Mouse (Mus musculus): ENCODE results near the gene Mapk10. TPM values are rescaled to one million over a fixed set of nuclear protein-coding genes. Genes with fewer than 3 reads are reported as not detected.

Mapk10 gene
- polyA plus RNA-seq, 1 experiment = 0.58 TPM

DNA sequence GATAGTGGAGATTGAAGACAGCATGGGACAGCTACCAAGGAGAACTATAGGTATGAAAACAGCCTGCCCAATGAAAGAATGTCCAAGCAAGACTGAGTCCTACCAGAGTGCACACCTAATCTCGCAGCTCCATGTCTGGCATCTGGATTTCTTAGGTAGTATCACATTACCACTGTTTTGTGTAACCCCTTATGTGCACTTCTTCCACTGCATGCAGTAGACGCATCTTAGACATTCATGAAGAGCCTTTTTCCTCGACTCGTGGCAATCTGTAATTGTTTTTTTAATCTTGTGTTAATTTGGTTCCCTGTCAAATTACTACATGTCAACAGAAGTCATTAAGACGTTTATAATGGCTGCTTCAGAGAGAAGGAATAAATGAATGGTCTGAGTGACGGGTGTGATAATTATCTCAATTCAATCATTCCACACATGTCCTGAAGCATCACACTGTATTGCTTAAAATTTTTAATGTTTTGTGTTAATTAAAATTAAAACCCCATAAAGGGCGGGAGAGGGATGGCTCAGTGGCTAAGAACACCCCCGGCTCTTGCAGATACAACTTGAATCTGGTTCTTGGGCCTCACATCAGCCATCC is 160.7 kb downstream of the Mapk10 start:
- no peak for TF ChIP-seq POLR2A (IDR thresholded peaks at IDR 0.05; ENCODE audit: control insufficient read depth, extremely low read depth, insufficient read depth, low read length, poor library complexity)
- no peak for TF ChIP-seq CTCF (IDR thresholded peaks at IDR 0.05; ENCODE audit: borderline replicate concordance, control insufficient read depth, extremely low read depth, insufficient read depth, low read length, poor library complexity)
- WGBS = 85% methylated on average over 8 of the region's 8 CpGs
- no peaks in the 10 kb centered on the region for H3K4me1 ChIP-seq (replicated peaks; ENCODE audit: control insufficient read depth, insufficient read depth, low read length)
- no peak overlapping the region for H3K4me3 ChIP-seq (ENCODE audit: control insufficient read depth, insufficient read depth, low read length)
- H3K27ac ChIP-seq (ENCODE audit: control insufficient read depth, insufficient read depth, low read length) = no peak overlapping the region
- no peaks in the 10 kb centered on the region for H3K36me3 ChIP-seq (ENCODE audit: control insufficient read depth, insufficient read depth, low read length)
- no peaks in the 10 kb centered on the region for H3K27me3 ChIP-seq (ENCODE audit: control insufficient read depth, insufficient read depth, low read length)
- DNase-seq = no peak

DNA sequence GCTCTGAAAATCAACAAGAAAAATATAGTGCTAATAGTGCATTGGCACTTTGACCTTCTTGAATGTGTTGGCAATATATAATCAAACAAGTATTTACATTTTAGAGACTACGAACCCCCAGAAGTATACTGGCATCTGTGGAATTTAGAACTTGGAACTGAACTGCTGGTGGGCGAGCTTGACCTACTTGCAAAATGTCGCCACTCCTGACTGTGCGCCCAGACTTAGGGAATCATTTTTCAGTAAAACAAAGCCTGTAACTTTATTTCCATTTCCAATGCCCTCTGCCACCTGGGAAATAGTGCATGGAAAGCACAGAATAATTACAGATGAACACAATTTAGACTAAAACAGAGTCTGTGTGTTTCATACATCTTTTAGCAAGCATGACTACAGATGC is 163.1 kb downstream of the Mapk10 start:
- H3K36me3 ChIP-seq (ENCODE audit: control insufficient read depth, insufficient read depth, low read length) = no peaks in the 10 kb centered on the region
- no peaks in the 10 kb centered on the region for H3K4me1 ChIP-seq (replicated peaks; ENCODE audit: control insufficient read depth, insufficient read depth, low read length)
- WGBS = 95% methylated on average over 4 of the region's 4 CpGs
- H3K27me3 ChIP-seq (ENCODE audit: control insufficient read depth, insufficient read depth, low read length) = no peaks in the 10 kb centered on the region
- no peak overlapping the region for H3K27ac ChIP-seq (ENCODE audit: control insufficient read depth, insufficient read depth, low read length)
- TF ChIP-seq POLR2A (IDR thresholded peaks at IDR 0.05; ENCODE audit: control insufficient read depth, extremely low read depth, insufficient read depth, low read length, poor library complexity) (no peak), CTCF (IDR thresholded peaks at IDR 0.05; ENCODE audit: borderline replicate concordance, control insufficient read depth, extremely low read depth, insufficient read depth, low read length, poor library complexity) (no peak)
- no peak overlapping the region for H3K4me3 ChIP-seq (ENCODE audit: control insufficient read depth, insufficient read depth, low read length)
- DNase-seq = no peak

DNA sequence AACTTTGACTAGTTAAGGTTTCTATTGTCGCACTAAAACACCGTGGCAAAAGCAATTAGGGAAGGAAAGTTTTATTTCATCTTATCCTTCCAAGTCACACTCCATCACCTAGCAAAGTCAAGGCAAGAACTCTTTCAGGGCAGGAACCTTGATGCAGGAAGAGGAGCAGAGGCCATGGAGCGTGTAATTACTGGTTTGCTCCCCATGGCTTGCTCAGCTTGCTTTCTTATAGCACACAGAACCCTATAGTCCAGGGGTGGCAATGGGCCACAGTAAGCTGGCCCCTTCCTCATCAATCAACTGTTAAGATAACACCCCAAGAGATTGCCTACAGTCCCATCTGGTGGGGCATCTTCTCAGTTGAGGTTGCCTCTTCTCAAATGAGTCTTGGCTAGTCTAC is 173.4 kb downstream of the Mapk10 start:
- no peaks in the 10 kb centered on the region for H3K27me3 ChIP-seq (ENCODE audit: control insufficient read depth, insufficient read depth, low read length)
- H3K27ac ChIP-seq (ENCODE audit: control insufficient read depth, insufficient read depth, low read length) = no peak overlapping the region
- H3K36me3 ChIP-seq (ENCODE audit: control insufficient read depth, insufficient read depth, low read length) = no peaks in the 10 kb centered on the region
- DNase-seq = no peak
- TF ChIP-seq POLR2A (IDR thresholded peaks at IDR 0.05; ENCODE audit: control insufficient read depth, extremely low read depth, insufficient read depth, low read length, poor library complexity) = no peak
- TF ChIP-seq CTCF (IDR thresholded peaks at IDR 0.05; ENCODE audit: borderline replicate concordance, control insufficient read depth, extremely low read depth, insufficient read depth, low read length, poor library complexity) = no peak
- H3K4me1 ChIP-seq (replicated peaks; ENCODE audit: control insufficient read depth, insufficient read depth, low read length) = no peaks in the 10 kb centered on the region
- H3K4me3 ChIP-seq (ENCODE audit: control insufficient read depth, insufficient read depth, low read length) = no peak overlapping the region
- WGBS = 90% methylated on average over 3 of the region's 3 CpGs

DNA sequence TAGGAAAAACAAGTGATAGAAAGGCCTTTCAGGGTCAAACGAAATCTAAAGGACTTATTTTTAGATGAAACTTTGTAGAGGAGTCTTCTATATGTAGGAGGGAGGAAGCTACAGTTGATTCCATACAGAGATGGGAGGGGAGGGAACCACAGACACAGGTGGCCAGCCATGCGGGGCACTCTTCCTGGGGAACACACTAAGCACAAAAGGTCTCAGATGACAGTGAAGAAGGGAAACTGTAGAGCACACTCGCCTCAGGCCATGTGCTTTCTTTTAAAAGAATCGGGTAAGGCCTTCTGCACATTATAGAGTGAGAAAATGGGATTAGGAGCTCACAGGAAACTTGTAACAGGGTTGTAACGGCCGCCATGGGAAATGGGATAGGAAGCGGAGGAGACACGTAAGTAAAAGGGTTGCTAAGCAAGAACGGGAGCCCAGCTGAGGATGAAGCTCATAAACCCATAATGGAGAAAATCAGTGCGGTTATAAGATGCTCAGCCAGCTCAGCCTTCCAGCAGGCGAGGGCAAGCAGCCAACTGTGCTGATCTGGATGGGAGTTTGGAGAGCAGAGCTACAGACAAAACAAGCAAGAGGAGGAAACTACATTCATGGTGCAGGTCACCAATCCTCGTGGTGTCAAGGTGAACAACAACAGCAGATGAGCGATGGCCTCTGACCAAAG is 182.1 kb downstream of the Mapk10 start:
- no peak overlapping the region for H3K27ac ChIP-seq (ENCODE audit: control insufficient read depth, insufficient read depth, low read length)
- H3K36me3 ChIP-seq (ENCODE audit: control insufficient read depth, insufficient read depth, low read length) = no peaks in the 10 kb centered on the region
- no peak for TF ChIP-seq POLR2A (IDR thresholded peaks at IDR 0.05; ENCODE audit: control insufficient read depth, extremely low read depth, insufficient read depth, low read length, poor library complexity)
- no peak for TF ChIP-seq CTCF (IDR thresholded peaks at IDR 0.05; ENCODE audit: borderline replicate concordance, control insufficient read depth, extremely low read depth, insufficient read depth, low read length, poor library complexity)
- no peak overlapping the region for H3K4me3 ChIP-seq (ENCODE audit: control insufficient read depth, insufficient read depth, low read length)
- no peaks in the 10 kb centered on the region for H3K4me1 ChIP-seq (replicated peaks; ENCODE audit: control insufficient read depth, insufficient read depth, low read length)
- no peaks in the 10 kb centered on the region for H3K27me3 ChIP-seq (ENCODE audit: control insufficient read depth, insufficient read depth, low read length)
- no peak for DNase-seq
- 76% methylated on average over 13 of the region's 13 CpGs for WGBS

DNA sequence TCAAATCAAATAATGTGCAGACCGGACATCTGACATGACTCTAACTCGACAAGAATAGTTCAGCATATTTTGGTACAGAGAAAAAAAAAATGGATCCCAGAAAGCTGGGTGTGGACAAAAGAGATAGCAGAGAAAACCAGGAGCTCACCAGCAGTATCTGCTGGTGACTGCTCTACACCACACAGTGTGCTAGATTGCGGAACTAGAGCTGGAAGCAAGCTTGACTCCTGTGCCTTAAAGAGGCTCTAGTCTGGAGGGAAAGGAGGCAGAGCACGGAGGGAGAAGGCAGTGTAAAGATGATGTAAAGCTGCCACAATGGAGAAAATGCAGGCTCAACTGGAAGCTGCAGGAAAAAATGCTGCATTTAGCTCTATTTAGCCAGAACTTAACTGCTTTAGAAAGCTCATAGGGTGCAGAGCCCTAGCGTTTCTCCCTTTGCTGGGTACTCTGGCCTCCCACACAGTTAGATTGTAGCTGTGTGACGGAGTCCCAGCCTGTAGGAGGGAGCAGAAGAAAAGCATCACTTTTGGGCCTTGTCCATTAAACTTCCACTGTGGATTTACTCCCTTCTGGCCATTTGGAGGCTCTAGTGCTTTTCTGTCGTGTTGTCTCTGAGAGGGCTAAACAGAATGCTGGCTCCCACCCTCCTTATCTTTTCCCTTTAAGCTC is 188.5 kb downstream of the Mapk10 start:
- DNase-seq = no peak
- H3K27me3 ChIP-seq (ENCODE audit: control insufficient read depth, insufficient read depth, low read length) = no peaks in the 10 kb centered on the region
- WGBS = 79% methylated on average over 7 of the region's 7 CpGs
- TF ChIP-seq POLR2A (IDR thresholded peaks at IDR 0.05; ENCODE audit: control insufficient read depth, extremely low read depth, insufficient read depth, low read length, poor library complexity) = no peak
- no peak for TF ChIP-seq CTCF (IDR thresholded peaks at IDR 0.05; ENCODE audit: borderline replicate concordance, control insufficient read depth, extremely low read depth, insufficient read depth, low read length, poor library complexity)
- H3K27ac ChIP-seq (ENCODE audit: control insufficient read depth, insufficient read depth, low read length) = no peak overlapping the region
- no peaks in the 10 kb centered on the region for H3K4me1 ChIP-seq (replicated peaks; ENCODE audit: control insufficient read depth, insufficient read depth, low read length)
- no peaks in the 10 kb centered on the region for H3K36me3 ChIP-seq (ENCODE audit: control insufficient read depth, insufficient read depth, low read length)
- H3K4me3 ChIP-seq (ENCODE audit: control insufficient read depth, insufficient read depth, low read length) = no peak overlapping the region

DNA sequence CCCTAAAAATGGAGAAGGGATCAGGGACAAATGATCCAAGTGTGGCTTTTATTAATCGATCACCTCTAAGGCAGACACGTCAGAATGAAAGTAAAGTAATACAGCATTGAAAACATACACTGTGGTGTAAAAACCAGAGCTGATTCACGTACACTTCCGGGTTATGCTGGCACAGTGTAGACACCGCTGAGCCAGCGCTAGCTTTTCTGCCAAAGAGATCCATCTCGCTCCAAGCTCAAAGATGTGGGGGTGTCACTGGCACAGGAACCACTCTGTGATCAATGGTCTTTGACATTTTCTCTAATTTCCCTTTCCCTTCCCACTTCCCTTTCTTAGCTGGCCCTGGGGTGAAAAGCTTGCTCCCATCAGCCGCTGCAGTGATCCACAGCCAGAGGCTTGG is 189.7 kb downstream of the Mapk10 start:
- no peaks in the 10 kb centered on the region for H3K36me3 ChIP-seq (ENCODE audit: control insufficient read depth, insufficient read depth, low read length)
- no peak for DNase-seq
- H3K4me1 ChIP-seq (replicated peaks; ENCODE audit: control insufficient read depth, insufficient read depth, low read length) = no peaks in the 10 kb centered on the region
- no peak overlapping the region for H3K4me3 ChIP-seq (ENCODE audit: control insufficient read depth, insufficient read depth, low read length)
- H3K27me3 ChIP-seq (ENCODE audit: control insufficient read depth, insufficient read depth, low read length) = no peaks in the 10 kb centered on the region
- H3K27ac ChIP-seq (ENCODE audit: control insufficient read depth, insufficient read depth, low read length) = no peak overlapping the region
- 79% methylated on average over 8 of the region's 8 CpGs for WGBS
- TF ChIP-seq POLR2A (IDR thresholded peaks at IDR 0.05; ENCODE audit: control insufficient read depth, extremely low read depth, insufficient read depth, low read length, poor library complexity) (no peak), CTCF (IDR thresholded peaks at IDR 0.05; ENCODE audit: borderline replicate concordance, control insufficient read depth, extremely low read depth, insufficient read depth, low read length, poor library complexity) (no peak)

Data from thymus, adult 2 months (tissue).